Mouse (Mus musculus) heart, embryonic 13.5 days (tissue): Measurements from ENCODE around the gene Pcca. TPM values are rescaled to one million over a fixed set of nuclear protein-coding genes. Genes with fewer than 3 reads are reported as not detected.

Experiments
- ATAC-seq: fragments of 200-750 bp; cut with Nextera tagmentation; 2 replicates; pipeline ENCODE4 v1.8.0; 2017; ENCODE audit warnings: moderate TSS enrichment; ENCODE audit not compliant: insufficient number of reproducible peaks, low FRiP score, low TSS enrichment; ENCODE audit errors: extremely low read depth
- H3K27ac ChIP-seq: fragments of 300-500 bp; sonication (generic); replicated peaks from 2 replicates; pipeline ENCODE4 v1.5.1; 2015; ENCODE audit warnings: moderate library complexity, mild to moderate bottlenecking, inconsistent platforms
- H3K27me3 ChIP-seq: fragments of 300-500 bp; sonication (generic); replicated peaks from 2 replicates; pipeline ENCODE4 v1.6.1; 2015; ENCODE audit warnings: mild to moderate bottlenecking, inconsistent platforms
- H3K36me3 ChIP-seq: fragments of 300-500 bp; sonication (generic); 2 replicates; pipeline ENCODE4 v1.6.1; 2015; ENCODE audit warnings: mild to moderate bottlenecking, inconsistent platforms
- H3K4me1 ChIP-seq: fragments of 300-500 bp; sonication (generic); 2 replicates; pipeline ENCODE4 v1.6.1; 2015; ENCODE audit warnings: inconsistent platforms
- H3K4me2 ChIP-seq: fragments of 300-500 bp; sonication (generic); 2 replicates; pipeline ENCODE4 v1.6.1; 2015; ENCODE audit warnings: inconsistent platforms, mild to moderate bottlenecking, moderate library complexity
- H3K4me3 ChIP-seq: fragments of 300-500 bp; sonication (generic); 2 replicates; pipeline ENCODE4 v1.5.1; 2015; ENCODE audit warnings: moderate library complexity, mild to moderate bottlenecking, inconsistent platforms
- H3K9ac ChIP-seq: fragments of 300-500 bp; sonication (generic); 2 replicates; pipeline ENCODE4 v1.6.1; 2015; ENCODE audit warnings: inconsistent platforms, mild to moderate bottlenecking, moderate library complexity
- H3K9me3 ChIP-seq: fragments of 300-500 bp; sonication (generic); 2 replicates; pipeline ENCODE4 v1.6.1; 2016; ENCODE audit warnings: inconsistent platforms
- WGBS: fragments of 180-500 bp; shearing (Covaris S2); methylation state at CpG from one replicate; pipeline ENCODE4 v1.1.7; 2015; ENCODE audit warnings: mixed read lengths; 5-methylcytosine and 5-hydroxymethylcytosine counted together
- polyA plus RNA-seq: library from polyadenylated mRNA; unstranded; fragments of >200 nt; fragmentation: Nextera tagmentation; extraction: Ambion mirVana; gene quantifications from 2 replicates; pipeline ENCODE4 v1.2.1, GENCODE M21; 2015

The Pcca gene
- polyA plus RNA-seq, 1 experiment from 2014 or later: 22.6 TPM

DNA sequence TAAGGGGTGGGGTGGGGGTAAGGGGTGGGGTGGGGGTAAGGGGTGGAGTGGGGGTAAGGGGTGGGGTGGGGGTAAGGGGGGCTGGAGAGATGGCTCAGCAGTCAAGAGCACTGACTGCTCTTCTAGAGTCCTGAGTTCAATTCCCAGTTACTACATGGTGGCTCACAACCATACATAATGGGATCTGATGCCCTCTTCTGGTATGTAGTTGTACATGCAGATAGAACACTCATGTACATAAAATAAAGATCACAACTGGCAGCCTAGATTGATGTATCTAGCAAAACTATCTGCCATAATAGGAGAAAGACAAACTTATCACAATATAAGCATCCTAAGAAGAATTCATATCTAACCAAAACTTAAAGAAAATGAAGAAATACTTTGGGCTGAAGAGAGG is 364.4 kb downstream of the Pcca start:
- Histone ChIP-seq H3K27ac (no peak overlapping the region), H3K9me3 (no peaks in the 10 kb centered on the region), H3K4me3 (no peak overlapping the region), H3K4me2 (no peak overlapping the region), H3K27me3 (no peaks in the 10 kb centered on the region), H3K9ac (no peak overlapping the region), H3K4me1 (peaks cover 18% of the 10 kb centered on the region), H3K36me3 (peaks cover 4% of the 10 kb centered on the region; the same call in 1 of the 2 replicates)
- ATAC-seq: no peak

DNA sequence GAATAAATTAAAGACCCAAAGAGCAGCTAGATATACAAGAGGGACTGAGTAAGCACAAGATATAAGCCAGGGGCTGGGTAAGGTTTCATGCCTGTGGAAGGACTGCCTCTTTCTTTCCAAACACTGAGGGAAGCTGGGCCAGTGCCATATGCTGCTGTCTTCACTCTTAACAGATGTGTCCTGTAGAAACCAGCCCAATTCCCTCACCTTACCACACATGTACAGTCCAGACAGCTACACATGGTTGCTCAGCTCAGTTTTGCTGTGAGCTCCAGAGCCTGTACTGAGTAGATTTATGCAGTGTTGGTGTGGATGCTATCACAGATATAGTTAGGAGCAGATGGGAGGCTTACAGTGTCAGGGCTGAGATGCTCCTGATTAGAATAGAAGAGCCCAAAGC is 366.6 kb downstream of the Pcca start:
- Histone ChIP-seq H3K9ac (no peak overlapping the region), H3K4me3 (no peak overlapping the region), H3K4me1 (peaks cover 25% of the 10 kb centered on the region), H3K4me2 (no peak overlapping the region), H3K27me3 (no peaks in the 10 kb centered on the region), H3K9me3 (no peaks in the 10 kb centered on the region), H3K36me3 (peaks cover 9% of the 10 kb centered on the region; the same call in 1 of the 2 replicates), H3K27ac (no peak overlapping the region)
- no peak for ATAC-seq

DNA sequence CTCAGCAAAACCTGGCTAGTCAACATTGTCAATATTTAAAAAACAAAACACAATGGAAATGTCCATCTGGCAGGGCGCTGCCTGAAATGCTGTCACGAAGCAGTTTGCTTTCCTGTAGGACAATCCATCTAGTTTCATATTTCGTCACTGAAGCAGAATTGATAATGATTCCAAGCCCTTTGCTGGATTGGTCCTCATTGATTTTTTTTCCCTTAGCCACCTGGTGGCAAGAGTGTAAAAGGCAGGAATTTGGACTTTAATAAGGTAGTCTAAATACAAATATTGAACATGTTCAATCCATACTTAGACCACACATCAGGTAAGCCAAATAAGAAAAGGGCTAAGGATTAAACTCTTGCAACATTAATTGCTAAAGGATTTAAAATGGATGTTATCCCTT is 367.1 kb downstream of the Pcca start:
- no peaks in the 10 kb centered on the region for H3K27me3 ChIP-seq
- H3K9ac ChIP-seq: no peak overlapping the region
- H3K9me3 ChIP-seq: no peaks in the 10 kb centered on the region
- H3K4me2 ChIP-seq: no peak overlapping the region
- H3K36me3 ChIP-seq: peaks cover 9% of the 10 kb centered on the region; the same call in 1 of the 2 replicates
- peaks cover 25% of the 10 kb centered on the region for H3K4me1 ChIP-seq
- no peak overlapping the region for H3K4me3 ChIP-seq
- no peak for ATAC-seq
- no peak overlapping the region for H3K27ac ChIP-seq
- WGBS: 76% methylated on average over 3 of the region's 3 CpGs

DNA sequence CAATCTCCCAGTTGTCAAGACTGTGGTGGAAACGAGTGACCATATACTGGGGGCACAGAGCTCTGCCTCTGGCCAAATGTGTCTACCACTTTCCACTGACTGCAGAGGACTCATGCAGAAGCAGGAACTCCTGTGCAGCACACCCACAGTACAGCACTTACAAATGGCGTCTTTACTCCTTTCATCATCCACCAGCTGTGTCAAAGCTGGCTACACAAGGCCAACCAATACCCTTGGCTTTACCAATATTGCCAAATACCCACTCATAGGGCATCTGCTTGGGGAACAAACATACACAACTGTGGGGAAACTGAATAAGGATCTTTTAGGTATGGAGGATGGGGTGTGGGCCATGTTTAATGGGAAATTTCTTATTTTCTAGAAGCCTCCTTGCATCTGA is 367.6 kb downstream of the Pcca start:
- Histone ChIP-seq H3K36me3 (peaks cover 9% of the 10 kb centered on the region; the same call in 1 of the 2 replicates), H3K4me3 (no peak overlapping the region), H3K27ac (no peak overlapping the region), H3K4me2 (no peak overlapping the region), H3K9ac (no peak overlapping the region), H3K4me1 (peaks cover 25% of the 10 kb centered on the region), H3K27me3 (no peaks in the 10 kb centered on the region), H3K9me3 (no peaks in the 10 kb centered on the region)
- ATAC-seq: no peak
- WGBS: 83% methylated on average over 2 of the region's 2 CpGs

DNA sequence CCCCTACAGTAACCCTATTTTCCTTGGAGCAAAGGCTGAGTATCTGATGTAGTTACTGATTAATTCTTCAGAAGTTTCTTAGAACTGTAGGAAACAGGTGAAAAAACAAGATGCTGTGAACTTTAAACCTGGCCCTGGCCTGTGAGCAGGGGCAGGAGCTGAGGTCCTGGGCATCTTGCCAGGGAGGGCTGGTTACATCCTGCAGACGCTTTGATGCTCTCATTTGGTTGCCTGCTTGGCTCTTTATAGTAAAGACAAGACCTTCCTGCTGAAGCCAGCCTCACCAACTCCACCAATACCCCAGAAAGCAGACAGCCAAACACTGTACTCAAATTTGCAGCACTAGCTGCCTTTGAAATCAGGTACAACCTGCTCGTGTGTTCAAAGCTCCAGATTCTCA is 368.0 kb downstream of the Pcca start:
- ATAC-seq: no peak
- peaks cover 1% of the 10 kb centered on the region; the same call in 1 of the 2 replicates for H3K9me3 ChIP-seq
- peaks cover 25% of the 10 kb centered on the region for H3K4me1 ChIP-seq
- H3K27ac ChIP-seq: peak overlapping the region; percentile 44
- no peak overlapping the region for H3K9ac ChIP-seq
- H3K4me2 ChIP-seq: no peak overlapping the region
- no peak overlapping the region for H3K4me3 ChIP-seq
- H3K36me3 ChIP-seq: peaks cover 11% of the 10 kb centered on the region; the same call in 1 of the 2 replicates
- H3K27me3 ChIP-seq: no peaks in the 10 kb centered on the region
- 46% methylated on average over 2 of the region's 2 CpGs for WGBS

DNA sequence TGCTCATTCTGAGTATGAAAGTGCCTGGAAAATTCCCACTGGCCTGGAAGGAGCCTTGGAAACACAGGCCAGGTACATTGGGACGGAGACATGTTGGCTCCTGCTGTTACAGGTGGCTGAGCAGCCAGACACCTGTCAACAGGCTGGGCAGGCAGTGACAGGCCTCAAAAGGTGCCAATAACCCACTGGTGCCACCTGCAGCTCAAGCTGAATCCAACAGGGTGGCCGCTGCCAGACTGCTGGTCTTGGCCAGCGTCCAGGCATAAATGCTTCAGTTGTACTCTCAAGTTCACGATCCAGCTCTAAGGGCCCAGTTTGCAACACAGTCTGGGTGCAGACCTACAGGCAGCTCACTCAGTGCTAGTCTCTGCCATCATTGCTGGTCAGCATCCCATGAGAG is 368.8 kb downstream of the Pcca start:
- H3K9ac ChIP-seq: no peak overlapping the region

DNA sequence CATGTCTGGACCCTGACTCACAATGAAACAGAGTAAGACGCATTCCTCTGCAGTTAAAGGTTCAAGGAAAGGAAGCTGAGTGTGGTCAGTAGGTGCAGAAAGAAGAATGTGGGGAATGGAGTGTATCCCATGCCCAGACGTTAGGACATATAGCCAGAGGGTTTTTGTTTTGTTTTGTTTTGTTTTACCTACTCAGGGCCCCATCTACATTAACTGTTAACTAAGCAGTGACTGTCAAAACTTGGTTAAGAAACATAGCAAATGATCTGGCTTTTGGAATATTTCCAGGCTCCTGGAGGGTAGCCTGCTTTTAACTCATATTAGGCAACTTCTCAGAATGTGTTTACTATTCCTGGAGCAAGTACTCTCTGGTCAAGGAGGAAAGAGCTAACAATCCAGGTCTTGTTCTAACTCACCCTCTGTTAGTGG is 369.8 kb downstream of the Pcca start:
- H3K36me3 ChIP-seq: peaks cover 16% of the 10 kb centered on the region
- peaks cover 4% of the 10 kb centered on the region; the same call in 1 of the 2 replicates for H3K9me3 ChIP-seq
- 53% methylated on average over 2 of the region's 2 CpGs for WGBS
- H3K27ac ChIP-seq: no peak overlapping the region
- no peak overlapping the region for H3K9ac ChIP-seq
- no peak for ATAC-seq
- H3K4me3 ChIP-seq: no peak overlapping the region
- H3K27me3 ChIP-seq: no peaks in the 10 kb centered on the region
- H3K4me1 ChIP-seq: peaks cover 25% of the 10 kb centered on the region
- H3K4me2 ChIP-seq: no peak overlapping the region

More for the DNA sequence above, 368.8 kb downstream of the Pcca start:
- peaks cover 25% of the 10 kb centered on the region for H3K4me1 ChIP-seq
- 32% methylated on average over 4 of the region's 4 CpGs for WGBS
- no peak overlapping the region for H3K4me2 ChIP-seq
- H3K4me3 ChIP-seq: no peak overlapping the region
- H3K9me3 ChIP-seq: peaks cover 4% of the 10 kb centered on the region; the same call in 1 of the 2 replicates
- peak; percentile 58 for ATAC-seq
- peak overlapping the region; percentile 45 for H3K27ac ChIP-seq
- H3K36me3 ChIP-seq: peaks cover 11% of the 10 kb centered on the region; the same call in 1 of the 2 replicates
- H3K27me3 ChIP-seq: no peaks in the 10 kb centered on the region

DNA sequence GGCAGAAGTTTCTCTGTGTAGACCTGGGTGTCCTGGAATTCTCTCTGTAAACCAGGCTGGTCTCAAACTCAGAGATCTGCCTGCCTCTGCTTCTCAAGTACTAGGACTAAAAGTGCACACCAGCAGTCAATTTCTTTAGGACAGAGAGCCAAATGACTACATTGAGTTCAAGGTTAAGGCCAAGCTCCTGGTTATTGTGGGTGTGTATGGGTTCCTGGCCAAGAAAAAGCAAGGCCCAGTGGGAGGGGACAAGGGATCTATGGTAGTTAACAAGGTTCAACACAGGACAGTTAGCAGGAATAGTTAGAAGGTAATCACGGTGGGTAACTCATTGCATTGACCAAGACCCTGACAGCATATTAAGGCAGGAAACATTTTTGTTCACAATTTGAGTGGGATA is 370.9 kb downstream of the Pcca start:
- Histone ChIP-seq H3K4me3 (no peak overlapping the region), H3K4me1 (peaks cover 25% of the 10 kb centered on the region), H3K4me2 (no peak overlapping the region), H3K9ac (no peak overlapping the region), H3K27me3 (no peaks in the 10 kb centered on the region), H3K27ac (no peak overlapping the region), H3K36me3 (peaks cover 13% of the 10 kb centered on the region), H3K9me3 (peaks cover 4% of the 10 kb centered on the region; the same call in 1 of the 2 replicates)
- WGBS: 91% methylated on average over 1 of the region's 1 CpGs
- ATAC-seq: no peak

DNA sequence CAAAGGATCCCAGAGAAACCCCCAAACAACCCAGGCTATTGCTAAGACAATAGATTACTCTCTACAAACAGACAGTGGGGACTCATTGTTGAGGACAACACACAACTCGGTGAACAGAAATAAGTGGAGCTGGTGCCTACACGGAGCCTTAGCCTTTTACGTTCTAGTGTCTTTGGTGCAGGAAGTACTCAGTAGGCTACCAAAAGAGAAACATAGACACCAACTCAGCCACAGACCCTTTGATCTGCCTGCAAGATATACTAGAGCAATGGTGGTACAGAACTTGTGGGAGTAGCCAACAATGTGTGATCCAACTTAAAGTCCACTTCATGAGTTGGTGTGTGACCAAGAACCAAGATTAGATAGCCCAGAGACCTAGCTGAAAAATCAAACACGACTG is 374.0 kb downstream of the Pcca start:
- WGBS: 84% methylated on average over 4 of the region's 4 CpGs
- H3K27me3 ChIP-seq: no peaks in the 10 kb centered on the region
- ATAC-seq: no peak
- H3K9ac ChIP-seq: no peak overlapping the region
- no peak overlapping the region for H3K27ac ChIP-seq
- H3K36me3 ChIP-seq: peaks cover 13% of the 10 kb centered on the region
- peaks cover 4% of the 10 kb centered on the region; the same call in 1 of the 2 replicates for H3K9me3 ChIP-seq
- peaks cover 18% of the 10 kb centered on the region for H3K4me1 ChIP-seq
- H3K4me3 ChIP-seq: no peak overlapping the region
- no peak overlapping the region for H3K4me2 ChIP-seq

DNA sequence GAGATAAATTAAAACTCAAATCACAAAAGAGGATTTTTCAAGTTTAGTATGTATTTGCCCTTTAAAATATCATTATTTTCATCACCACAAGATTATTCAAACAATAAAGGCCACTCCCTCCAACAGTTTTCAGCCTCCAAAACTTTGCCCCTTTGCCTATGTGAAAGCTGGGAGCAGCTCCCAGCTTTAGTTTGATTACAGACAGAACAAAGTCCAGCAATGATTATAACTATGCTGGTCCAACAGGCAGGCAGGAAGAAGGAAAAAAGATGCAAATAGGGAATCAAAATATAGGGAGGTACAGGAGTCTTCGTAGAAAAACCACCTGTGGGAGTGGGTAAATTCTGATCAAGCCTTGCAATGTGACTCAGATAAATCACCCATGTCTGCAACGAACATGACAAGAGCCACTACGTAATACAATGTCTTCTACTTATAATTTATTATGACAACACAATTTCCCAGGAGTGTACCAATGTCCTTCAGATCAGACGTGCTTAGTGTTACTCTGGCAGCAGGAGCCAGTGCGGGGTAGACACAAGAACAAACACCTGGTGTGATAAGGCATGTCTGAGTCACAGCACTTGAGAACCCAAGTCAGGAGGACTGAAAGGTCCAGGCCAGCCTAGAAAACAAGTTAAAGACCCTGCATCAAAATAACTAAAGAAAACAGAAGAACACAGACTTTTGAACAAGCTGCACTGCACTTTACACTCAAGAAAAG is 375.4 kb downstream of the Pcca start:
- peaks cover 13% of the 10 kb centered on the region for H3K36me3 ChIP-seq
- no peaks in the 10 kb centered on the region for H3K27me3 ChIP-seq
- peaks cover 8% of the 10 kb centered on the region for H3K4me1 ChIP-seq
- H3K4me3 ChIP-seq: no peak overlapping the region
- ATAC-seq: no peak
- H3K9me3 ChIP-seq: peaks cover 4% of the 10 kb centered on the region; the same call in 1 of the 2 replicates
- H3K27ac ChIP-seq: no peak overlapping the region
- H3K9ac ChIP-seq: no peak overlapping the region
- H3K4me2 ChIP-seq: no peak overlapping the region
- 71% methylated on average over 5 of the region's 5 CpGs for WGBS

DNA sequence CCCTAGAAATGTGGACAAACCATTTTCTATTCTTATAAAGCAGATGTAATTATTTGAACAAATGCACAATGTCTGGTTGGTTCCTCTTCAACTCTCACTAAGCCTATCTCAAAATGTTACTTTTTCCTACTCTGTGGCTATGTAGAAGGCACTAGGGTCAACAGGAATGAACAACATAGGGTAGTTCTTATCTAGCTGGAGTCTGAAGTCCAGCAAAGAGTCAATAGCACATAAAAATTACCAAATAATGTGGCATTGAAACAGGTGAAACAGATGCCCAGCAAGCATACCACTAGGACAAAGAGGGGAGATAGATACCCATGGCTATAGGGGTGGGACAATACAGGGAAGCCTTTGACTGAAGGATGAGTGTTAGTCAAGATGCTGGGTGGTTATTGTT is 377.1 kb downstream of the Pcca start:
- ATAC-seq: no peak
- H3K36me3 ChIP-seq: peaks cover 7% of the 10 kb centered on the region; the same call in 1 of the 2 replicates
- H3K4me3 ChIP-seq: no peak overlapping the region
- peaks cover 4% of the 10 kb centered on the region; the same call in 1 of the 2 replicates for H3K9me3 ChIP-seq
- H3K4me1 ChIP-seq: peaks cover 8% of the 10 kb centered on the region
- no peak overlapping the region for H3K9ac ChIP-seq
- no peaks in the 10 kb centered on the region for H3K27me3 ChIP-seq
- H3K4me2 ChIP-seq: no peak overlapping the region
- no peak overlapping the region for H3K27ac ChIP-seq

DNA sequence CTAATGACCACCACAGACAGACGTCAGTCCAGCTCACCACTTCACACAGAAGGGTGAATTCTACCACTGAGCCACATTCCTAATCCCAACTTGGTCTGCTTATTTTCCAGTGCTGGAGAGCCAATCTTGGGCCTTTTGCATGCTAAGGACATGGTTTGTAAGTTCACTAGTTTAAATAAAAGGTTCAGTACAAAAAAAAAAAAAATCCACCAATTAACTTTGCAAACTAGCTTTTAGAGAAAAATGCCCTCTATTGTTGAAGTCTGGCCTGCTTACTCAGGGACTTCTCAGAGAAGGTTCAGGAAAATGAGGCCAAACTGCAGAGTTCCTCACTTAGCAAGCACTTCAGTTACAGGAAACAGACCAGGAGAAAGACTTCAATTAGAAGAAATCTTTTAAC is 378.0 kb downstream of the Pcca start:
- Histone ChIP-seq H3K9me3 (peaks cover 3% of the 10 kb centered on the region; the same call in 1 of the 2 replicates), H3K27ac (no peak overlapping the region), H3K36me3 (peaks cover 6% of the 10 kb centered on the region; the same call in 1 of the 2 replicates), H3K9ac (peak overlapping the region; percentile 86), H3K4me2 (peak overlapping the region; percentile 92), H3K4me3 (peak overlapping the region; percentile 81), H3K4me1 (peaks cover 8% of the 10 kb centered on the region), H3K27me3 (no peaks in the 10 kb centered on the region)
- ATAC-seq: no peak
- WGBS: 75% methylated on average over 1 of the region's 1 CpGs
